Mouse (Mus musculus): Measurements from ENCODE around the gene Ccdc33.

- no peak for TF ChIP-seq CTCF (IDR thresholded peaks at IDR 0.05; ENCODE audit: insufficient read depth, low read length)
- no peak for TF ChIP-seq POLR2A (IDR thresholded peaks at IDR 0.05; ENCODE audit: borderline replicate concordance, extremely low read depth, low read depth, low read length)
Measured at GRCm38 (mm10) chr9:57980570-57980969, 138.1 kb downstream of the Ccdc33 start.
